Mouse (Mus musculus) MEL (cell line): ENCODE results near the gene Sec23a.

Source experiments
- CTCF ChIP-seq, 3 experiments: IDR thresholded peaks in 2 of 3; conservative IDR thresholded peaks in 1 of 3; 2 replicates each; pipeline ENCODE4 v1.5.1; 2011 to 2012; ENCODE audit warnings: low read length in 3 of 3, low read depth in 2 of 3, mild to moderate bottlenecking in 2 of 3, improper control_type of control experiment in 1 of 3, inconsistent platforms in 1 of 3, mixed read lengths in 1 of 3, moderate library complexity in 1 of 3; ENCODE audit not compliant: control insufficient read depth in 1 of 3, insufficient read depth in 1 of 3, poor library complexity in 1 of 3, severe bottlenecking in 1 of 3
- GATA1 ChIP-seq: IDR thresholded peaks from 2 replicates; pipeline ENCODE4 v1.6.1; 2011; ENCODE audit warnings: low read depth, low read length, improper control_type of control experiment
- MAX ChIP-seq: IDR thresholded peaks from 2 replicates; pipeline ENCODE4 v1.6.1; 2011; ENCODE audit warnings: low read length, improper control_type of control experiment
- MAZ ChIP-seq: IDR thresholded peaks from 2 replicates; pipeline ENCODE4 v1.6.1; 2012; ENCODE audit warnings: low read depth, mild to moderate bottlenecking, inconsistent platforms, low read length, improper control_type of control experiment
- NELFE ChIP-seq: IDR thresholded peaks from 2 replicates; pipeline ENCODE4 v1.6.1; 2011; ENCODE audit warnings: low read depth, low read length, improper control_type of control experiment
- NRF1 ChIP-seq: IDR thresholded peaks from 2 replicates; pipeline ENCODE4 v1.6.1; 2014; ENCODE audit warnings: low read depth, mild to moderate bottlenecking, inconsistent platforms, low read length, improper control_type of control experiment, moderate library complexity; ENCODE audit not compliant: poor library complexity, insufficient read depth, severe bottlenecking
- POLR2A ChIP-seq, 2 experiments: IDR thresholded peaks; 2 replicates each; pipeline ENCODE4 v1.6.1; 2011 to 2012; ENCODE audit warnings: low read length in 2 of 2, mild to moderate bottlenecking in 2 of 2, control low read depth in 1 of 2, improper control_type of control experiment in 1 of 2, low read depth in 1 of 2, moderate library complexity in 1 of 2; ENCODE audit not compliant: control insufficient read depth in 1 of 2, insufficient read depth in 1 of 2, poor library complexity in 1 of 2
- POLR2AphosphoS5 ChIP-seq: IDR thresholded peaks from 2 replicates; pipeline ENCODE4 v1.6.1; 2012; ENCODE audit warnings: low read depth, borderline replicate concordance, mild to moderate bottlenecking, inconsistent platforms, low read length, moderate library complexity, mixed read lengths
- SIN3A ChIP-seq: IDR thresholded peaks from 2 replicates; pipeline ENCODE4 v1.6.1; 2012; ENCODE audit warnings: low read length, improper control_type of control experiment, inconsistent platforms
- SMC3 ChIP-seq: IDR thresholded peaks from 2 replicates; pipeline ENCODE4 v1.6.1; 2011; ENCODE audit warnings: low read depth, low read length, improper control_type of control experiment
- TBP ChIP-seq: IDR thresholded peaks from 2 replicates; pipeline ENCODE4 v1.8.0; 2011; ENCODE audit warnings: low read depth, low read length, improper control_type of control experiment
- USF2 ChIP-seq, 2 experiments: IDR thresholded peaks; 2 replicates each; pipeline ENCODE4 v1.6.1; 2011 to 2012; ENCODE audit warnings: improper control_type of control experiment in 2 of 2, low read length in 2 of 2, borderline replicate concordance in 1 of 2, inconsistent platforms in 1 of 2, low read depth in 1 of 2, mild to moderate bottlenecking in 1 of 2; ENCODE audit not compliant: insufficient read depth in 1 of 2
- ZKSCAN1 ChIP-seq: IDR thresholded peaks from 2 replicates; pipeline ENCODE4 v1.6.1; 2012; ENCODE audit warnings: low read depth, mild to moderate bottlenecking, inconsistent platforms, low read length, improper control_type of control experiment, moderate library complexity

DNA sequence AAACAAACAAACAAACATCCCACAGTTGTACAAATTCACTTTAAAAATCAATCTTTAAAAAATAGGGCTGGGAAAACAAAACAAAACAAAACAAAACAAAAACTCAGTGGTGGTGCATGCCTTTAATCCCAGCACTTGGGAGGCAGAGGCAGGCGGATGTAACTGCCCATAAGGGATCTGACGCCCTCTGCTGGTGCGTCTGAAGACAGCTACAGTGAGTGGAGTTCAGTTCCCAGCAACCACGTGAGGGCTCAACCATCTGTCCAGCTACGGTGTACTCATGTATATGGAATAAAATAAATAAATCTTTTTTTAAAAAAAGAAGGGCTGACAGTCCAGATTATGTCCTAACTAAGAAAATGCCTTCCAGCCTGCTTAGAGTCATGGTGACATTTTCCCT, 20.3 kb upstream of the Sec23a start:
- no peak for TF ChIP-seq SIN3A
- no peak for TF ChIP-seq SMC3
- TF ChIP-seq CTCF (IDR thresholded peaks at IDR 0.05 in 2 of 3, conservative IDR thresholded peaks at IDR 0.05 in 1 of 3; ENCODE audit: control insufficient read depth in 1 of 3, insufficient read depth in 1 of 3, low read depth in 2 of 3, low read length in 3 of 3, poor library complexity in 1 of 3, severe bottlenecking in 1 of 3), result peak in 2 of 3 experiments; percentile 46 to 57; a peak in 4 of 6 replicates
- no peak for TF ChIP-seq GATA1
- no peak for TF ChIP-seq POLR2A (IDR thresholded peaks at IDR 0.05; ENCODE audit: control insufficient read depth in 1 of 2, insufficient read depth in 1 of 2, low read depth in 1 of 2, low read length in 2 of 2, poor library complexity in 1 of 2)
- TF ChIP-seq TBP, result no peak
- no peak for TF ChIP-seq USF2 (IDR thresholded peaks at IDR 0.05; ENCODE audit: borderline replicate concordance in 1 of 2, insufficient read depth in 1 of 2, low read depth in 1 of 2, low read length in 2 of 2)
- no peak for TF ChIP-seq MAZ
- no peak for TF ChIP-seq MAX
- no peak for TF ChIP-seq NRF1
- no peak for TF ChIP-seq NELFE
- TF ChIP-seq POLR2AphosphoS5, result no peak
- TF ChIP-seq ZKSCAN1, result no peak
